9 mouse cellular contexts compared by ENCODE assay signal in genomic region chr3:136668072-136668471, GRCm38 (mm10). TPM values are rescaled to one million over a fixed set of nuclear protein-coding genes. Genes with fewer than 3 reads are reported as not detected.
DNase-seq lines count a peak whose midpoint lies in the region; ATAC-seq and TF ChIP-seq lines count a peak whose summit lies in the region.
"Had no signal": no experiment of that assay in that cellular context is flagged by ENCODE, and none has a peak within 500 bp of the region (broad histone marks: within the 10 kb centered on the region; RNA-seq: fewer than 3 reads in every experiment).

No protein-coding gene starts in this region.

- no peak overlapping the region for H3K9ac ChIP-seq in limb, embryonic 11.5 days (ENCODE audit: low read length)
- H3K9ac ChIP-seq in lung, embryonic 14.5 days: no peak overlapping the region
- no peak overlapping the region for H3K9ac ChIP-seq in forebrain, embryonic 13.5 days
- H3K9ac ChIP-seq: limb, embryonic 12.5 days had no signal

- H3K4me1 ChIP-seq in limb, embryonic 11.5 days (ENCODE audit: control insufficient read depth, insufficient read depth, low read length): peaks cover 3% of the 10 kb centered on the region; the same call in 1 of the 2 replicates
- H3K4me1 ChIP-seq in limb, embryonic 10.5 days: peaks cover 21% of the 10 kb centered on the region
- 0 out of 2 replicates have a peak, but pooled peaks cover 6% of the 10 kb centered on the region for H3K4me1 ChIP-seq in lung, embryonic 14.5 days (ENCODE audit: insufficient read depth)
- peaks cover 20% of the 10 kb centered on the region for H3K4me1 ChIP-seq in forebrain, embryonic 13.5 days

- peak; percentile 14 for DNase-seq in limb, embryonic 11.5 days (ENCODE audit: low spot score)
- DNase-seq in limb, embryonic 10.5 days (ENCODE audit: low spot score): no peak
- DNase-seq in cerebellum, adult 9-10 months: peak; percentile 98
- DNase-seq in heart, postnatal 25 days (ENCODE audit: low spot score): peak; percentile 62
- peak; percentile 37 for DNase-seq in lung, embryonic 14.5 days
- DNase-seq in embryo, embryonic 9.5 days (ENCODE audit: extremely low spot score): no peak

- H3K4me3 ChIP-seq in limb, embryonic 11.5 days (ENCODE audit: low read depth, low read length): no peak overlapping the region
- no peak overlapping the region for H3K4me3 ChIP-seq in limb, embryonic 10.5 days
- no peak overlapping the region for H3K4me3 ChIP-seq in lung, embryonic 14.5 days (ENCODE audit: low read depth, low read length)
- H3K4me3 ChIP-seq in forebrain, embryonic 13.5 days: no peak overlapping the region
- H3K4me3 ChIP-seq: limb, embryonic 12.5 days had no signal

- 72% methylated on average over 2 of the region's 2 CpGs for WGBS in limb, embryonic 11.5 days
- WGBS in limb, embryonic 10.5 days: 76% methylated on average over 2 of the region's 2 CpGs
- WGBS in lung, embryonic 14.5 days: 51% methylated on average over 2 of the region's 2 CpGs
- 68% methylated on average over 2 of the region's 2 CpGs for WGBS in forebrain, embryonic 13.5 days

- H3K27ac ChIP-seq in limb, embryonic 11.5 days (replicated peaks; ENCODE audit: low read depth, low read length): no peak overlapping the region
- H3K27ac ChIP-seq in limb, embryonic 10.5 days: no peak overlapping the region
- H3K27ac ChIP-seq in lung, embryonic 14.5 days (ENCODE audit: low read depth): no peak overlapping the region
- H3K27ac ChIP-seq in forebrain, embryonic 13.5 days: no peak overlapping the region
- H3K27ac ChIP-seq: limb, embryonic 12.5 days had no signal

- no peak for ATAC-seq in limb, embryonic 11.5 days (ENCODE audit: insufficient number of reproducible peaks, low FRiP score, low TSS enrichment, low read depth)
- ATAC-seq in lung, embryonic 14.5 days (ENCODE audit: insufficient read depth): no peak
- no peak for ATAC-seq in erythroid progenitor cell, adult 5-6 weeks (replicated peaks; ENCODE audit: low FRiP score, poor library complexity, severe bottlenecking)
- ATAC-seq in forebrain, embryonic 13.5 days: no peak

- H3K27me3 ChIP-seq in limb, embryonic 11.5 days (ENCODE audit: control insufficient read depth, insufficient read depth, low read length): no peaks in the 10 kb centered on the region
- no peaks in the 10 kb centered on the region for H3K27me3 ChIP-seq in limb, embryonic 10.5 days (ENCODE audit: low read depth, poor library complexity, severe bottlenecking)
- no peaks in the 10 kb centered on the region for H3K27me3 ChIP-seq in lung, embryonic 14.5 days (ENCODE audit: insufficient read depth, low read length)
- H3K27me3 ChIP-seq in forebrain, embryonic 13.5 days: no peaks in the 10 kb centered on the region
- H3K27me3 ChIP-seq: limb, embryonic 12.5 days had no signal

- intact Hi-C loops in heart, postnatal 25 days (cut with DNase I): loop anchor here (2.0 to 5.0 kb wide), 3 partner anchors 57 to 781 kb away; no protein-coding TSS in a partner anchor

- H3K36me3 ChIP-seq in limb, embryonic 11.5 days (ENCODE audit: control insufficient read depth, insufficient read depth, low read length): no peaks in the 10 kb centered on the region
- H3K36me3 ChIP-seq in limb, embryonic 10.5 days: no peaks in the 10 kb centered on the region
- H3K36me3 ChIP-seq in lung, embryonic 14.5 days (ENCODE audit: insufficient read depth): no peaks in the 10 kb centered on the region
- no peaks in the 10 kb centered on the region for H3K36me3 ChIP-seq in forebrain, embryonic 13.5 days (ENCODE audit: poor library complexity, severe bottlenecking)
- H3K36me3 ChIP-seq: limb, embryonic 12.5 days had no signal

- no peaks in the 10 kb centered on the region for H3K9me3 ChIP-seq in limb, embryonic 11.5 days (ENCODE audit: control insufficient read depth, low read length)
- H3K9me3 ChIP-seq in limb, embryonic 10.5 days (replicated peaks): no peaks in the 10 kb centered on the region
- peaks cover 4% of the 10 kb centered on the region; the same call in 1 of the 2 replicates for H3K9me3 ChIP-seq in lung, embryonic 14.5 days (ENCODE audit: low read depth, low read length)
- H3K9me3 ChIP-seq in forebrain, embryonic 13.5 days (replicated peaks): no peaks in the 10 kb centered on the region
- H3K9me3 ChIP-seq: limb, embryonic 12.5 days had no signal

- H3K4me2 ChIP-seq in limb, embryonic 11.5 days (ENCODE audit: low read depth, severe bottlenecking): no peak overlapping the region
- H3K4me2 ChIP-seq in lung, embryonic 14.5 days: no peak overlapping the region
- no peak overlapping the region for H3K4me2 ChIP-seq in forebrain, embryonic 13.5 days
- H3K4me2 ChIP-seq: limb, embryonic 12.5 days had no signal

- no peak for TF ChIP-seq CTCF in lung, embryonic 14.5 days (IDR thresholded peaks at IDR 0.05; ENCODE audit: low read depth)

RNA-seq across cellular contexts. Expression of gene Ppp3ca, which starts 1.9 kb away (rescaled TPM):
- polyA plus RNA-seq in limb, embryonic 11.5 days (2014; fragmentation: Nextera tagmentation; extraction: Ambion mirVana): 65.7 and 72.7 TPM in 2 replicates
- polyA plus RNA-seq in limb, embryonic 10.5 days (2016; fragmentation: Nextera tagmentation; extraction: Ambion mirVana): 34.3 and 47.4 TPM in 2 replicates
- 10 to 100 TPM; 40.3 to 43.2 TPM for total RNA-seq in heart, postnatal 25 days (2021)
- polyA plus RNA-seq in lung, embryonic 14.5 days (2014; fragmentation: Nextera tagmentation; extraction: Ambion mirVana): 68.1 and 74.1 TPM in 2 replicates
- total RNA-seq in erythroid progenitor cell, adult 5-6 weeks (2015; ENCODE audit: low replicate concordance): 15.1 and 16.3 TPM in 2 replicates
- 9.8 and 11.8 TPM in 2 replicates for total RNA-seq in erythroid progenitor cell, adult 5-6 weeks (2017; ENCODE audit: low replicate concordance)
- 82.4 and 82.8 TPM in 2 replicates for polyA plus RNA-seq in forebrain, embryonic 13.5 days (2015; fragmentation: Nextera tagmentation; extraction: Ambion mirVana)

Comparison
In these comparisons a context has a peak if more than half of its experiments do, and no peak if none do; other contexts are left out.
1. DNase-seq: peak in limb, embryonic 11.5 days (single experiment), cerebellum, adult 9-10 months (single experiment), heart, postnatal 25 days (single experiment) and lung, embryonic 14.5 days (single experiment); none in limb, embryonic 10.5 days (single experiment) and embryo, embryonic 9.5 days (single experiment).